Mouse (Mus musculus) mammary gland, adult 2 months (tissue): ENCODE measurements around the gene Prrt2. TPM values are rescaled to one million over a fixed set of nuclear protein-coding genes. Genes with fewer than 3 reads are reported as not detected.

ENCODE experiments used
- polyA plus RNA-seq: library from polyadenylated mRNA; depleted of rRNA; stranded (reverse); fragments of >200 nt; gene quantifications from 2 replicates; pipeline ENCODE4 v1.2.3, GENCODE M21; 2012; ENCODE audit warnings: low replicate concordance; rRNA removed

Prrt2 gene
- 22.2 and 31.3 TPM in 2 replicates for polyA plus RNA-seq

DNA sequence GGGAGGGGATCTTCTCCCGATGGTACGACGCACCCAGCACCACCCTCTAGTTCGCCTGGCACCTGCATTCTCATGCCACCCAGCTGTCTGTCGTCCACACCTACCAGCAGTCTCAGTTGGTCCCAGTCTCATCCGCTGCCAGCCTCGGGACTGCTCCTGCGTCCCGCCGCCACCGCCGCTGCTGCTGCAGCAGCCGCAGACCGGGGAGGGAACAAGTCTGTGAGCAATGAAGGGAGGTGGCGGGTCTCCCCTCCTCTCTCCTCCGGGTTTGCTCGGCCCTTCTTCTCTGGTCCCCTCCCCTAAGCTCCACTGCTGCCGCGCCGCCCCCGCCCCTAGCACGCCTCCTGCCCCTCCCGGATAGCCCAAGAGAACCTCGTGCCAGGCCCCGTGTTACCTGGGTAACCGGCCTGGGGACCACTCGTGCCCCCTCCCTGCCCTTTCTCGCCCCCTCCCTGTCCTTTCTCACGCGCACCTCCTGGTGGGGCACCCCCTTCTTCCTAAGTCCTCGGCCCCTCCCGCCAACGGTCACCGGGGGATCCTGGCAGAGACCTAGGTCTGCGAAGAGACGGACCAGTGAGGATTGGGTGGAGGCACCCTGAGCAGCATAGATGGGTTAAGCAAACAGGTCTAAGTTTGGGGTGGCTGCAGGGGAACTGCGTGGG lies at the start of gene Prrt2, which contains the start of gene Gm42742:
Prrt2 (minus strand) TSS at position 311 of the 662 bp plus-strand sequence.
Gm42742 (minus strand) TSS at position 197 of the 662 bp plus-strand sequence.

DNA sequence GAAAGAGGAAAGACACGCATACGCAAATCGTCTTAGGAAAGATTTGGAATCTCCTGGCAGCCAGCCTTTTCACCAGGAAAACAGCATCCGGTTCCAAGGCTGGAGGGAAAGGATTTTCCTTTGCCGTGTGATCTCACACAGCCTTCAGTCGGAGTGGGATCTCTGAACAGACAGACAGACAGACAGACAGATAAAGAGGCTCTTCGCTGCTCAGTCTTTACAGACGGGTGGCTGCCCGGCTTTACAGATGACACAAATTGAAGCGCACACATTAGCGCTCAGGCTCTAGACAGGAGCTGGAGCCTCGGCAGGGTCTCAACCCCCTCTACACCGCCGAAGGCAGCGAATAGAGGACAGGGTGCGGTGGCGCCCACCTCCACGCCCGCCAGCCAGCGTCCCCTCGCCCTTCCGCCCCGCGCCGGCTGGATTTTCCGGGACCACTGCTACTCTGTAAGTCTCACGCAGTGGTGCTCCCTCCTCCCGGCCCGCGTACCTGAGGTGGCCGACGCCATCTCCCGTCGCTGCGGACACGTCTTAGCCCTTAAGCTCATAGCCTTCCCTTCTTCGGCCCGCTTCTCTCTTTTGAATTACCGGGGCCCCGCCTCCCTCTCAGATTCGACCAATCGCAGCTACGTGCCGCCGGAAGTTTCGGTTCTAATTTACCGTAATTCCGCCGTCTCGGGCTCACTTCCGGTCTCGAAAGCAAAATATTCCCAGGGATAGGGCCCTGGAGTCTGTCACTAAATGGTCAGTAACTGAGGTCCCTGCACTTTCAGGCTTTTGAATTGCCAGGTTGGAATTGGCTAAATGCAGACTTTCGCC lies 21.1 kb upstream of the Prrt2 start, which contains the start of gene Kif22:
Kif22 (minus strand) TSS at position 621 of the 822 bp plus-strand sequence.

DNA sequence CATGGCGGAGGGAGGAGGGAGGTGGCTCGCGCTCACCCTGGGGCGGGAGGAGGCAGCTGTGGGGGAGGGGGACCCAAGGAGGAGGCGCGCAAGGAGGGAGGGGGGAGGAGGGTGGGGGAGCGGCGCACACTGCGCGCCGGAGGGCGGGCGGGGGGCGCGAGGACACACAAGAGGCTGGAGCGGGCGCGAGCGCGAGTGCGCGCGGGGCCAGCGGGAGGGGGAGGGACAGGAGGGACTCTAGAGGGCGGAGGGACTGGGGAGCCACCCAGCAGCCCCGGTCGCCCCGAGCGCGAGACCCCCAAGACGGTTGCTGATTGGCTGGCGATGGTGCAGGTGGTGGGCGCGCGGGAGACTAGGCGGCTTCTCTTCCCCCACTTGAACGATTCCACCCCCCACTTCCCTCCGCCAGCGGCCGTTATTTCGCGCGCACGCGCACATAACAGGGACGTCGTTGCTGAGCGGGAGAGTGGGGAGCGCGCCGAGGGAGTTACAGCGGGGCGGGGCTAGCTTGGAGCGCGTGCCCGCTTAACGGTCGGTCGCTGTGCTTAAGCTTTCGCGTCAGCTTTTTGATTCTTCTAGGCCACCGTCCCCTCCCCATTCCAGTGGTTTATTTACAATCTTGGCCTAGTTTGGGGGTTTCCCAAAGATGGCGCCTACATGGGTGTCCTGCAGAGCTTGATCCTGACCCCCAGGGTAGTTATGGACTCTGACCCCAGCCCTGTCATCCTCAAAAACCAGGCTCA lies 6.1 kb upstream of the Prrt2 start, which contains the start of gene Maz:
Maz (minus strand) TSS at position 54 of the 743 bp plus-strand sequence.

DNA sequence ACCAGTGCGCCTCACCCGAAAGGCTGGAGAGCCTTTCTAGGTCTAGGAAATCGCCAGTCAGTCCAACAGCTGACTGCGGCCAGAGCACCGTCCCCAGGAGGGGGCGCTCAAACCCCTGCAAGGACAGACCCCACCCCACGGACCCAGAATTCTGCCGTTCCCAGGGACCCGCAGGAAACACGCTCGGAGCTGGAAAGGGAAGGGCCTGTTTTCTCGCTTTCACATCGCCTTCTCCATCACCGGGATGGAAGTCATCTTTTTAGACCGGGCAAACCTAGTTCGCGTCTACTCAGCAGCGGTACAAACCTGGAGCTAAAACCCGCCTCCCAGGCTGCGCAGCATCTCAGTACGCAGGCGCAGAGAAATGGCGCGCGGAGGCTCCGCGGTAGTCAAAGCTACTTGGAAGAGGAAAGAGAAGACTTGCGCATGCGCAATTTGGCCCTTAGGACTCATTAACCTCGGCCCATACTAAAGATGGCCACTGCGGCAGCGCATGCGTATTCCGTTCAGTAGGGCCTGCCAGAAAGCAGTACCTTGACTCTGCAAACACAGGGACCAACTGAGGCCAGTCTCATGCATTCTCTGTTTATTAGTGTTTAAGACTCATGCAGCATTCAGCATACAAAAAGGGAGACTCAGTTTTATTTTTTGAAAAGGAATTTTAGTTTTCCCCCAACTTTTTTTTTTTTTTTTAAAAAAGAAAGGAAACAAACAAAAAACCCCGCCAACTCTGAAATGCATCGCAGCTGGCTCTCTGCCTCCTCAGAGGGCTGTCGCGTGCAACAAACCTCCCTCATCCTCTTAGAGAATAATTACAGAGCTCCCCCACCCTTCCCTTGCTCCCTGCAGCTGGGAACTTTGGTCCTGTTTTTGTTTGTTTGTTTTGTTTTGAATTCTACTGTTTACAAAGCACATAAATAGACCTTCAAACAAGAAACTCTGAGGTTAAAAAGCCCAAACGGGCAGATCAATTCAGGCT lies 3.8 kb downstream of the Prrt2 start, which contains the start of gene Pagr1a:
Pagr1a (minus strand) TSS at position 382 of the 979 bp plus-strand sequence.

GRCm38 (mm10) chr7:127016481-127016485 lies 4.7 kb downstream of the Prrt2 start, which contains the start of gene Pagr1b:
Gene Pagr1b, minus strand, starts transcription at chr7:127016484.

GRCm38 (mm10) chr7:127014320-127014719 lies 6.7 kb downstream of the Prrt2 start, which contains the start of gene Mvp:
Gene Mvp, minus strand, starts transcription at chr7:127014621.

DNA sequence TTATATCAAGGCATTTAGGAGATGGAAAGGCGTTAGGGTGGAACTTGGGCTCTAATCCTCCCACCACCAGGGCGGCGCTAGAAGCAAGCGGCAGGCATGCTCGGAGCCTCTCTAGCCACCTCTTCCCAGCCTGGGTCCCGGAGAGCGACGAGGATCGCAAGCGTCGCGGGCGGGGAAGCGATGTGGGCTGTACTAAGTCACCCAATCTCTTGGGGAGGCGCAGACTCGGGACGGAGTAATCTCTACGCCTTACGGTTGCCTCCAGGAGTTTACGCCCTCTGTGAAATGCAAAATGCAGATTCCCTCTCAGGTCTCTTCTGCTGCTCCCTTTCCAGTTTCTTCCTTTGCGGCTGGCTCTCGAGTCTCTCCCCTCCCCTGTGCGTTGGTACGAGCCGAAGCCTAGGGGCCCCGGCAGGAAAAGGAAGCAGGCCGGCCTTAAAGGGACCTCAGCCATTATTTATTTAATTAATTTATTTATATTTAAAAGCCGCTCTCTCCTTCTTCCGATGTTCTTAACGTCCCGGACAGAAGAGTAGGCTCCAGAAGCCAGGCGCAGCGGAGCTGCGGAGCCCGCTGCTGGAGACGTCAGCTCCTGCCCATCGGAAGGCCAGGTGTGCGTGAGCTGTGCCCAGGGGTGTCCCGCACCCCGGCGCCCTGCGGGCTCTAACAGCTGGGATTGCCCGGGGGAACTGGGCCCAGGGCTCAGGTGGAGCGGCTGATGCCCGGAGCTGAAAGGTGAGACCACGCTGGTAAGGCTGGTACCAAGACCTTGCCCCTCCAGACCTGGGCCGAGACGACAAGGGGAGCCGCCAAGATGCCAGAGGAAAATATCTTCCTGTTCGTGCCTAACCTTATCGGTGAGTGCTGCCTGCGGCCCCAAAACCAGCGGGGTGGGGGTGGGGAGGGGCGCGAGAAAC lies 44.8 kb downstream of the Prrt2 start, which contains the start of gene Cdiptos:
Cdiptos (minus strand) TSS at position 149 of the 917 bp plus-strand sequence.

GRCm38 (mm10) chr7:126975893-126975949 lies 45.3 kb downstream of the Prrt2 start, which contains the start of gene Cdipt:
Gene Cdipt, plus strand, starts transcription at chr7:126975914.

Other genes with a start within 250 kb of the Prrt2 start
- gene Ypel3, start 244.3 kb downstream of the Prrt2 start, polyA plus RNA-seq: 391 and 922 TPM in 2 replicates
- 11.6 and 16.3 TPM in 2 replicates for gene Tbx6, start 239.7 kb downstream of the Prrt2 start, polyA plus RNA-seq
- gene Ppp4c, start 228.7 kb downstream of the Prrt2 start, polyA plus RNA-seq: 180 and 199 TPM in 2 replicates
- 44.5 and 50.4 TPM in 2 replicates for gene Fam57b, start 223.5 kb downstream of the Prrt2 start, polyA plus RNA-seq
- not detected in 2 replicates for gene 4930451I11Rik, start 189.6 kb downstream of the Prrt2 start, polyA plus RNA-seq
- 0.04 TPM in 1 of 2 replicates, not detected in the other for gene Doc2a, start 173.8 kb downstream of the Prrt2 start, polyA plus RNA-seq
- gene Hirip3, start 159.2 kb downstream of the Prrt2 start, polyA plus RNA-seq: 2.8 and 3.3 TPM in 2 replicates
- 67.6 and 89.1 TPM in 2 replicates for gene Ino80e, start 158.8 kb downstream of the Prrt2 start, polyA plus RNA-seq
- gene Taok2, start 136.5 kb downstream of the Prrt2 start, polyA plus RNA-seq: 75.5 and 171 TPM in 2 replicates
- 96.1 and 130 TPM in 2 replicates for gene Tmem219, start 98.3 kb downstream of the Prrt2 start, polyA plus RNA-seq
- 24.1 and 31.6 TPM in 2 replicates for gene Kctd13, start 92.3 kb downstream of the Prrt2 start, polyA plus RNA-seq
- gene Asphd1, start 71.6 kb downstream of the Prrt2 start, polyA plus RNA-seq: 0.20 and 0.35 TPM in 2 replicates
- gene Sez6l2, start 70.6 kb downstream of the Prrt2 start, polyA plus RNA-seq: 3.1 and 3.5 TPM in 2 replicates
- 251 and 278 TPM in 2 replicates for gene Cdipt, start 45.3 kb downstream of the Prrt2 start, polyA plus RNA-seq
- 0.82 and 3.2 TPM in 2 replicates for gene Cdiptos, start 45.1 kb downstream of the Prrt2 start, polyA plus RNA-seq
- 90.2 and 123 TPM in 2 replicates for gene Mvp, start 6.6 kb downstream of the Prrt2 start, polyA plus RNA-seq
- 2.4 and 3.3 TPM in 2 replicates for gene Pagr1b, start 4.7 kb downstream of the Prrt2 start, polyA plus RNA-seq
- gene Pagr1a, start 3.9 kb downstream of the Prrt2 start, polyA plus RNA-seq: 0.93 and 1.2 TPM in 2 replicates
- gene Gm42742, start 114 bp downstream of the Prrt2 start, polyA plus RNA-seq: 26.4 and 46.4 TPM in 2 replicates
- gene Maz, start 5.8 kb upstream of the Prrt2 start, polyA plus RNA-seq: 126 and 431 TPM in 2 replicates
- gene Kif22, start 21.3 kb upstream of the Prrt2 start, polyA plus RNA-seq: 1.8 and 2.1 TPM in 2 replicates
- gene Zg16, start 66.1 kb upstream of the Prrt2 start, polyA plus RNA-seq: 0.34 TPM in 1 of 2 replicates, not detected in the other
- 52.3 and 188 TPM in 2 replicates for gene AI467606, start 70.1 kb upstream of the Prrt2 start, polyA plus RNA-seq
- 7.9 and 9.5 TPM in 2 replicates for gene Qprt, start 101.0 kb upstream of the Prrt2 start, polyA plus RNA-seq
- 27.8 and 37.7 TPM in 2 replicates for gene Spn, start 116.6 kb upstream of the Prrt2 start, polyA plus RNA-seq
- 20.9 and 26.3 TPM in 2 replicates for gene Cd2bp2, start 174.8 kb upstream of the Prrt2 start, polyA plus RNA-seq
- 33.9 and 43.0 TPM in 2 replicates for gene Tbc1d10b, start 187.3 kb upstream of the Prrt2 start, polyA plus RNA-seq
- gene Mylpf, start 187.7 kb upstream of the Prrt2 start, polyA plus RNA-seq: 1.2 and 1,692 TPM in 2 replicates
- 9.6 and 16.8 TPM in 2 replicates for gene Zfp553, start 211.8 kb upstream of the Prrt2 start, polyA plus RNA-seq
- 75.4 and 186 TPM in 2 replicates for gene Sept1, start 211.9 kb upstream of the Prrt2 start, polyA plus RNA-seq
- gene Zfp771, start 223.1 kb upstream of the Prrt2 start, polyA plus RNA-seq: 47.0 and 163 TPM in 2 replicates
- 48.0 and 48.7 TPM in 2 replicates for gene Dctpp1, start 239.5 kb upstream of the Prrt2 start, polyA plus RNA-seq